Mouse (Mus musculus): ENCODE results near the gene Tlk1.
A peak's percentile ranks its signal among the peaks of the same experiment; 100 is the strongest.

The Tlk1 gene

GRCm38 (mm10) chr2:70825371-70826051, at the start of gene Tlk1:
Gene Tlk1 (minus strand): TSS chr2:70825728.
- DNase-seq = peak; percentile 68

DNA sequence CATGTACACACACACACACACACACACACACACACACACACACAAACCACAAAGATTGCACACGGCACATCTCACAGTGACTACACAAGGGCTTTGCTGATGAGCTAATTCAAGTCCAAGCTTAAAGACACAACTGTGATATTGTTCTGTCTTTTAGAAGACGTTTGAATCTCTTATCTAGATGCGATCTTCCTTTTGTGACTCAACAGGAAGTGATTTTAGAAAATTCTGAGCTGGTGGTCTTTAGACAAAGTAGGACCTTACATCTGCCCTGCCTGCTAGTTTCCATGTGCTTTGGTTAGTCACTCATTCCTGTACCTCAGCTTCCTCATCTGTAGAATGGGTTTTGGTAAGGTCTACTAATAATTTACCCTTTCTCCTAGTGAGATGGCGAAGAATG, 49.6 kb upstream of the Tlk1 start:
- DNase-seq = no peak

GRCm38 (mm10) chr2:70873168-70873567, 47.6 kb upstream of the Tlk1 start:
- DNase-seq = no peak

DNA sequence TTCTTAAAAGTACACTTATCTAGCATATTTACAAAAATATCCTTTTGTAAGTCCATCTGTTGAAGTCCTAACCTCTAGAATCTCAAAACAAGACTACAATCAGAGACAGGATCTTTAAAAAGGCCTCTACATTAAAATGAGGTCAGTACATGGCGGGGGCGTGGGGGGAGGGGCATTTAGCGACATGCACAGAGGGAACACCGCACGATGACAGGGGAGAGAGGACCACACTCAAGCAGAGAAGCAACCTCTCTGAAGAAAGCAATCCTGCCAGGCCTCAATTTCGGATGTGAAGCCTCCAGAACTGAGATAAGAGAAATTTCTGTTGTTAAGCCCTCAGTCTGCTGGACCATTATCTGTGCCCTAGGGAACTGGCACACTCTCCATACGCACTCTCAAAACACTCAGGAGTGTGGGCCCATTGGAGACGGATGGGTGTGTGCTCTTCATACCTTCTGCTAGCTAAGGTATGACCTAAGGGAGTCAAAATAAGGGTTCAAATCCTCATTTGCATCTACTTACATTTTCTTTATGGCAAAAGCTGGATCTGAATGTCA, 46.0 kb upstream of the Tlk1 start:
- no peak for DNase-seq

- no peak for DNase-seq
Measured at GRCm38 (mm10) chr2:70870819-70871218, 45.3 kb upstream of the Tlk1 start.

- no peak for DNase-seq
Measured at GRCm38 (mm10) chr2:70869116-70869515, 43.6 kb upstream of the Tlk1 start.

DNA sequence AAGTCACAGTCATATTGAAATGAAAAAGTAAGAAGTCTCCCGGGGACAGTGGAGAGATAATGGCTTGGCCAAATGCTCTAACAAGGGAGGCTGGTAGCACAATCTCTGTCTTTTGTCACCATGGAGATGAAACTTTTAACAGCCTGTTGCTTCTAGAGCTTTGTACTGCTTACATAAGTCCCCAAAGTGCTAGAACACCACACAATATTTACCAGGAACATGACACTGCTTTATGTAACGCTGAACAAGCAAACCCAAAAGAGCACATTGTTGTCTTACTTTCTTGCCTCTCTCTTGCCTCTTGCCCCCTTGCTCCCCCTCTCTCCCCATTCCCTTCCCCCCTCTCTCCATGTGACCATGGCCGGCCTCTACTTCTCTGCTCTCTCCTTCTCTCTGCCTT, 41.7 kb upstream of the Tlk1 start:
- DNase-seq = no peak

GRCm38 (mm10) chr2:70862881-70863280, 37.4 kb upstream of the Tlk1 start:
- no peak for DNase-seq

- DNase-seq = no peak
Measured at GRCm38 (mm10) chr2:70859740-70860139, 34.2 kb upstream of the Tlk1 start.

DNA sequence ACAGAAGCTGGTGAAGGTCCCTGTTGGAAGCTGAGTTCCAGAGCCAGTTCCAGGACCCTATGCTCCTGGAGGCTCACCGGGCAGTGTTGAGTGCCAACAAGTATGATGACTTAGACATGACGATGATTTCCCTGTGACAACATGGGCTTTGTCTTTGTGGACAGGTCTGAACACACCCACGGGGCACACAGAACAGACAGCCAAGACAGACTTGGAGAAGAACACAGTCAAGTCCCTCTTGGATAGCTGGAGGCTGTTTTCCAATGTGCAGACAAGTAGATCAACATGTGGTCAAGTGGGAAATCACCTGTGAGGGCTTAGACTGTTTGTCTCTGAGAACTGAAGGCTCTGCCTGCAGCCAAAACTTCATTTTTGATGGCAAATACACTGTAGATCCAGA, 31.4 kb upstream of the Tlk1 start:
- DNase-seq = no peak

DNA sequence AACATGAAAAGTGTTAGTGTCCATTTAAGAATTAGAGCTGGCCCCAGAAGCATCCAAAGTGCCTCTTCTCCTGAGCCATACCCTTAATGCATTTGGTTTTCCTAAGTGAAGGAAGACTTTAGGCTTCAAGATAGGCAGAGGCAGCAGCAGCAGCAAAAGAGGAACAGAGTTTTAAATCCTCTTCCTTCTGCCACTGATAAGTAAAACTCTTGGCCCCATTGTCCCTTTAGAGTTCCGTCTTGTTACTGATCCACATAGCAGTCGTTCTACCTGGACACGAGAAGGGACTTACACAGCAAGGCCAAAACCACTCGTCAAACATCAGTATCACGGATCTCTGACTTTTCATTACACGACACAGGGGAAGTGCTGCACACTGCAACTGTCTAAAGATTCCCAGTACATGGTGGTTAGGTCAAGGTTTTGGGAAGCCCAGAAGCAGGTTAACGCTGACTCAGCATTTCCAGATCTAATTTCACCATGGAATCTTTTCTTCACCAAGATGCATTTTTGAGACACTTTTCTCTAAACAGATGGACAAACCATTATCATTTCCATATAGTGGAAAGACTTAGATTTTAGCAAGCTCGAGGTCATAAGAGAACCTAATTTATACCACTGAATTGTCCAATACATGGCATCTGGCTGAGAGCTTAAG, 28.8 kb upstream of the Tlk1 start:
- DNase-seq = no peak

DNA sequence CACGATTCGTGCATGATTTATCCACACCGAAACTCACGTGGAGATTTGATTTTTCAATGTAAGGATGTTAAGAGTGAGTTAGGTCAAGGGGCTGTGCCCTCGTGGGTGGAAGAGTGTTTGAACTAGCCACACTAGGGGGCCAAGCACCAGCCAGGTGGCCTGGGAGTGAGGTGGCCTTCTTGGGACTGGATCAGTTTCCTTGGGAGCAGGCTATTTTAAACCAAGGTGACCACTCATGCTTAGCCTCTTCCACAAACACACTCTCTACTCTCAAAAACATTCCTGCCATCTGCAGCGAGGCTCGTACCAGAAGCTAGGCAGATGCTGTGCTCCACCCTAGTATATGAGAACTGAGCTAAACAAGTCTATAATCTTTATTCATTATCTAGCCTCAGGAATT, 27.8 kb upstream of the Tlk1 start:
- no peak for DNase-seq

DNA sequence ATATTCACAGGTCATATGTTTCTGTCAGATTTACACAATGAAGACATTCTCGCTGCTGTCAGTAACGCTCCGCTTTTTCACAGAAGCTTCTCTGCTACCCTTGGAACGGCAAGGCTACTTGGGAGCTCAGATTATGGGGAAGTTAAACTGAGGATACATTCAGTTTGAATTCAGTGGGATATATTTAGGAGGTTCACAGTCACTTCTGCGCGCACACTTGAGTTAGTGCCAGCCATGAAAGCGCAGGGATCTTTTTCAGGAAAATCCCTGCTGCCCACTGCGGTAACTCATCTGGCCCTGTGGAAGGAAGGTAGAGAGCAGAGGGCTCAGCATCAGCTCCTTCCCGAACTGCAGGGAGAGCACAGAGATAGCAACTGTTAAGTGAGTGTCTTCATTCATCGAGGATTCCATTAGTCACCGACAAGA, 27.3 kb upstream of the Tlk1 start:
- DNase-seq = no peak

DNA sequence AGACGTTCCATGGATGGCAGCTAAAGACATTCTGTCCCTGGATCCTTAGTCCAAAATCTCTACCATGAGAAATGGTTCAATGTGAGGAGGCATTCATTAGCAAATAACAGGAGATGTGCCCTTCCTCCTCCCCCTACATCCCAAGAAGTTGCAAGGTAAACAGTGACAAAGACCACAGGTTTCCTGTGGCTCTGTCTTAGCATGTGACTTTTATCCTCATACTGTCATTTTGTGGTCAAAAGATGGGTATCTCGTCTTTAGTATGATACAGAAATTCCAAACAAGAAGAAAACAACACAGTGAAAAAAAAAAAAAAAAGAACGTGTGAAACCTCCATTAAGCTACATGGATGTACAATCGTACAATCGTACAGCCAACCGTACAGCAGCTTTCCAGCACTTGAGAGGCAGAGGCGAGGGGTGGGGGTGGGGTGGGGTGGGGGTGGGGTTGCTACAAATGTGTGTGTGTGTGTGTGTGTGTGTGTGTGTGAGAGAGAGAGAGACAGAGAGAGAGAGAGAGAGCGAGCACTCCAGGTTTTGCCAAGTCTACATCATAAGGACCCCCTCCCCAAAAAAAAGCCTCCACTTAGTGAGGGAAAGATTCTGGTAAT, 26.8 kb upstream of the Tlk1 start:
- no peak for DNase-seq

DNA sequence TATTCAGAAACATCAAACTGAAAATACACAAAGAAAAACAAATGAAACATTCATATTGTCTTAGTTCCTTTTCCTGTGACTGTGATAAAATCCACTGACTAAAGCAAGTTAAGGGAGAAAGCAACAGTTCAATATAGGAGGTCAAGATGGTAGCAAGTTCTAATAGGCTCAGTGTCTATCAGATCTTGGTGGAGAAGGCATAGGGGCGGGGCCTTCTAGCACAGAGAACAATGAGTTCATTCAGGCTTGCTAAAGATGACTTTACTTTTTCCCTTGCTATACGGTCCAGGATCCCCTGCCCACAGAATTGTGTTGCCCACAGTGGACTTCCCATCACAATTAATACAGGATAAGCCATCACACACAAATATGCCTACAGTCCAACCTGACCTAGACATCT, 20.3 kb upstream of the Tlk1 start:
- no peak for DNase-seq

DNA sequence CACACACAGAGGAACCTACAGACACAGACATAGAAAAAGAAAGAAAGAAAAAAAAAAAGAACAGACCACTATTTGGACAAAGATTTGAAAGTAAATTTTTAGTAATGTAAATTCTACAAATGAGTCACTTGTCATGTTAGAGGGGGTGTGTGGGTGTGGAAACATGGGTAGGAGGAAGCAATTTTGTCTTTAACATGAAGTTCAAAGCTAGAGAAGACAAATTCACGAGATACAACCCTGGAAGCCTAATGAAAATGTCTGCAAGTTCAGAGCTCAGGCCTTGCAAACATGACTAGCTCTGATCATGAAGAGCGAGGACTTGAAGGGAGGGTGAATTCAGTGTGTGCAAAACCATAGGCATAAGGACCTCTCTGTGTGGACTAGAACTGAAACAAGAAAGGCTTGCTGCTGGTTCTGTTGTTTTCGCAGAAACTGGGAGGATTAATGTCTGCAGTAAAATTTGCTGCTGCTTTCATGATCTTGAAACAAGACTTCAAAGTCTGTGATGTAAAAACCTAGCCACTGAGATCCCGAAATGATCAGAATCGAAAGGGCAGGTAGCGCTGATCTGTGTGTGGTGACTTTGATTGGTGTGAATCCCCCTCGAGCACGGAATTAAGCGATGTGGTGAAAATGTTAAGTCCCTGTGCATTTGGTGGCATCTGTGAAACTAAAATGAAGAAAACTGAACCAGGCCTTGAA, 19.3 kb upstream of the Tlk1 start:
- no peak for DNase-seq

DNA sequence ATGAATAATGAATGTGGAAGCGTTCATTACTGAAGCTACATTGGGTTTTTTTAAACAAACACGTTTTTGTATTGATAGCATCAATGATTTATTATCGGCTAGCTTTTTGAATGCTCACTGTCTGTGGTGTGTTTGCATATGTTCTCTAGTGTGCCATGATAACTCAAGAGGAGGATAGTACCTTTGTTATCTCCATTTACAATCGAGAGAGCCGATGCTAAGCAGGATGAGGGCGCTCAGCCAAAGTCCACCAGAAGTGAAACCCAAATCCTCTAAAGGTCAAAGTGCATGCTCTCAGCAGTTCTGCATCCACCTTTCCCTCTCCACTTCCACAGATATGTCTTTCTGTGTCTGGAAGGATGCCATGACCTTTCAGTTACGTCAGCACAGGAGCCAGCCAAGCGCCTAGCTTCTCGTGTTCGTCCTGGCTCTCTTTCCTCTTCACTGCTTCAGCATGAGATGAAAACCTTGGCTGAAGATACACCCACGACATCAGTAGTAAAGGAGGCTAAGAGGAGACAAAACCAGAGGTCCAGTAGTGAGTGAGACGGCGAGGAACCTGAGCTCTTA, 16.6 kb upstream of the Tlk1 start:
- no peak for DNase-seq

DNA sequence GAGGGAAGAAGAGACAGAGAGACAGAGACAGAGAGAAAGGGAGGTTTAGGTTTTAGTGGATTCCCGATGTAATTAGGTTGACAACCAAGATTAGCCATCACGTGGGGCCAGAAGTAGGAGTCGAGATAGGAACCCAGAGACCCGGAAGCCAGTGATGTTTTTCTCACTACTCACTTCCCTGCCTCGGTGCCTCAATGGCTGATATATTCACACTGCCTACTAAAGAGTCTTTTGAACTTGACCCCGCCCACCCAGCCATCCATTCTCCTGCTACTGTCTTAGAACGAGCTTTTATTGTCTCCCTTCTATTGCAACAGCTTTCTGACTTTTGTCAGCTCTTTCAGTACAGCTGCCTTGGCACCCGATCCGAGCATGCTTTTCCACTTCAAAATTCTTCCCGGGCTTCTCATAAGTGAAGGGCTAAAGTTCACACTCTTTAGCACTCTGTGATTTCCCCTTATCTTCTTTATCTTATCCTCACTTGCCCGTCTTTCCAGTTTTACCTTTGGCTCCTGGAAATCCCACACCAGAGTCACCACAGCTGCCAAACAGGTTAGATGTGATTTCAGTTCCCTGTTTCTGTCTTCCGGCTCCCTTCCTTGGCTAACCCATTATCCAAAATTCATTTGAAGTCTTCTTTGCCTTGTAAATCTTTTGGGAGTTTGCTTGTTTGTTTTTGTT, 13.1 kb upstream of the Tlk1 start:
- no peak for DNase-seq

DNA sequence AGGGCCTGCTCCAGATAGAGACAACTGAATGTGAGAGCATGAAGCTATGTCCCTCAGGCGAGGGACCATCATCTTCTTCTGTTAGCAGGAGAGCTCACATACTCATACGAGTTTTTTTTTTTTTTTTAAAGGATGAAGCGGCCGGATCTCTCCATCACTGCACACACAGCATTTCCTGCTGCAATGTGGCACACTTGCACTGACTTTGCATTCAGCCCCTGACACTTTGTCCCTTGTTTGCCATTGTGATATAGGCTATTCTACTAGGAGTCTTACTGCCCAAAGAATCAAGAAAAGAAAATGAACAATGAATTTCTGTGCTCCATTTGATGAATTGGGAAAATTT, 10.8 kb upstream of the Tlk1 start:
- DNase-seq = no peak

DNA sequence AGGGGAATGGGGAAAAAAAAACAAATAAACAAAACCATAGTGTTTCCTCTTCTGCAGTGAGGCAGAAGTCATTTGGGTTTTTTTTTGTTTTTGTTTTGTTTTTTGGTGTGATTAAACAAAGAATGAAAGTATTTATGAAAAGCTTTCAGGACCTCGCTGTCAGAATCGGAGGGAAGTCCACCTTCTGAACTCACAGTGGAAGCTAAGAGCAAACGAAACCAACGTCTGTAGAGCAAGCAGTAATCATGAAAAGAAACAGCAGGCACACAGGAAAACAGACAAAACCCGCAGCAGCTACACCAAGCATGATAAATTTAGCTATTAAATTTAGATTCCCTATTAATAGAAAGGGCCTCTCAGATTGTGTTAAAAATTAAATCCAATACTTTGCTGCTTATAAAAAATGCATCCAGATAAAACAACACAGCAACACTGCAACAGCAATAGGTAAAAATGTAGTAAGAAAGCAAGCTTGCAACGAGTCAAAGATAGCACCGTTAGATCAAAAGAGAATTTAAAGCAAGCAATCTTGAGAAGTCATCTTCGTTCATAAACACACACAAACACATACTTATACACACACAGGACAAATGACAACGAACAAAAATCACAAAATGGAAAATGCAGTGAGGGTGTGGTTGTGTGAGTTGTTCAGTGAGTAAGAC, 10.2 kb upstream of the Tlk1 start:
- DNase-seq = no peak

- DNase-seq = no peak
Measured at GRCm38 (mm10) chr2:70835209-70835608, 9.7 kb upstream of the Tlk1 start.

- DNase-seq = no peak
Measured at GRCm38 (mm10) chr2:70833261-70833660, 7.7 kb upstream of the Tlk1 start.
